Mouse (Mus musculus) liver, adult (tissue): ENCODE results near the gene Tgtp2.
A peak's percentile ranks its signal among the peaks of the same experiment; 100 is the strongest.

ENCODE experiments used
- GATA4 ChIP-seq: IDR thresholded peaks from 2 replicates; pipeline ENCODE4 v1.6.1; 2014; ENCODE audit warnings: mild to moderate bottlenecking, low read length; ENCODE audit not compliant: insufficient replicate concordance

The Tgtp2 gene

GRCm38 (mm10) chr11:49090551-49090950 is 26.5 kb upstream of the Tgtp2 start:
- TF ChIP-seq GATA4: no peak

GRCm38 (mm10) chr11:49089735-49090507 is 25.9 kb upstream of the Tgtp2 start:
- no peak for TF ChIP-seq GATA4

GRCm38 (mm10) chr11:49088990-49089652 is 25.1 kb upstream of the Tgtp2 start:
- no peak for TF ChIP-seq GATA4

GRCm38 (mm10) chr11:49087830-49088616 is 24.0 kb upstream of the Tgtp2 start:
- no peak for TF ChIP-seq GATA4

- no peak for TF ChIP-seq GATA4
Observed at GRCm38 (mm10) chr11:49086858-49087361, 22.9 kb upstream of the Tgtp2 start.

- TF ChIP-seq GATA4: no peak
Observed at GRCm38 (mm10) chr11:49084875-49085274, 20.9 kb upstream of the Tgtp2 start.

GRCm38 (mm10) chr11:49084385-49084784 is 20.4 kb upstream of the Tgtp2 start:
- no peak for TF ChIP-seq GATA4

GRCm38 (mm10) chr11:49083808-49084207 is 19.8 kb upstream of the Tgtp2 start:
- TF ChIP-seq GATA4: no peak

GRCm38 (mm10) chr11:49083146-49083545 is 19.1 kb upstream of the Tgtp2 start:
- TF ChIP-seq GATA4: no peak

- TF ChIP-seq GATA4: no peak
Observed at GRCm38 (mm10) chr11:49081886-49082285, 17.9 kb upstream of the Tgtp2 start.

- no peak for TF ChIP-seq GATA4
Observed at GRCm38 (mm10) chr11:49081356-49081755, 17.4 kb upstream of the Tgtp2 start.

- TF ChIP-seq GATA4: no peak
Observed at GRCm38 (mm10) chr11:49080636-49081035, 16.6 kb upstream of the Tgtp2 start.

GRCm38 (mm10) chr11:49078719-49079118 is 14.7 kb upstream of the Tgtp2 start:
- no peak for TF ChIP-seq GATA4

- TF ChIP-seq GATA4: no peak
Observed at GRCm38 (mm10) chr11:49077012-49077411, 13.0 kb upstream of the Tgtp2 start.

GRCm38 (mm10) chr11:49076001-49076757 is 12.2 kb upstream of the Tgtp2 start, which contains the start of gene Ifi47:
TSS of gene Ifi47 (plus strand) at chr11:49076587.
- TF ChIP-seq GATA4: peak; percentile 37; the same call in 1 of the 2 replicates
